Mouse (Mus musculus) heart, adult 2 months (tissue): ENCODE measurements around the gene G2e3. TPM values are rescaled to one million over a fixed set of nuclear protein-coding genes. Genes with fewer than 3 reads are reported as not detected.

Source experiments
- DNase-seq, 2 experiments: peaks; one replicate each; pipeline ENCODE4 v3.0.0; 2021
- H3K27ac ChIP-seq: fragments of 200-600 bp; 2 replicates; pipeline ENCODE4 v1.8.1; 2022
- H3K27me3 ChIP-seq: fragments of 200-500 bp; 2 replicates; pipeline ENCODE4 v1.6.1; 2012; ENCODE audit warnings: mild to moderate bottlenecking, low read length, inconsistent platforms, mixed read lengths; ENCODE audit not compliant: control insufficient read depth, insufficient read depth
- H3K36me3 ChIP-seq: fragments of 200-500 bp; 2 replicates; pipeline ENCODE4 v1.6.1; 2012; ENCODE audit warnings: low read length, inconsistent platforms; ENCODE audit not compliant: control insufficient read depth, insufficient read depth
- H3K4me1 ChIP-seq: fragments of 200-500 bp; 2 replicates; pipeline ENCODE4 v1.6.1; 2011; ENCODE audit warnings: low read length; ENCODE audit not compliant: control insufficient read depth, insufficient read depth
- H3K4me3 ChIP-seq: fragments of 200-600 bp; 2 replicates; pipeline ENCODE4 v1.8.1; 2022
- H3K79me2 ChIP-seq: fragments of 200-500 bp; replicated peaks from 2 replicates; pipeline ENCODE4 v1.6.1; 2012; ENCODE audit warnings: mild to moderate bottlenecking, inconsistent platforms, low read length, moderate library complexity, mixed read lengths; ENCODE audit not compliant: control insufficient read depth, insufficient read depth
- H3K9ac ChIP-seq: fragments of 200-500 bp; 2 replicates; pipeline ENCODE4 v1.6.1; 2012; ENCODE audit warnings: low read depth, mild to moderate bottlenecking, control low read depth, inconsistent platforms, low read length, mixed read lengths
- CTCF ChIP-seq: fragments of 200-600 bp; IDR thresholded peaks from 2 replicates; pipeline ENCODE4 v1.8.1; 2022; ENCODE audit warnings: antibody characterized with exemption, mild to moderate bottlenecking, moderate library complexity
- EP300 ChIP-seq: fragments of 200-500 bp; IDR thresholded peaks from 2 replicates; pipeline ENCODE4 v1.6.1; 2011; ENCODE audit warnings: low read depth, low read length, control low read depth; ENCODE audit not compliant: insufficient read depth
- POLR2A ChIP-seq: fragments of 200-500 bp; IDR thresholded peaks from 2 replicates; pipeline ENCODE4 v1.6.1; 2011; ENCODE audit warnings: mild to moderate bottlenecking, low read depth, low read length, control low read depth; ENCODE audit not compliant: insufficient read depth
- WGBS: fragments of 180-500 bp; shearing (Covaris S2); methylation state at CpG from one replicate; pipeline ENCODE4 v1.1.7; 2018; 5-methylcytosine and 5-hydroxymethylcytosine counted together
- intact Hi-C: fragments of 180-260 bp; cut with DNase I; formaldehyde crosslinking; loops from one replicate; pipeline ENCODE4 v1.15.1; 2025
- long read RNA-seq: library from polyadenylated mRNA; stranded (forward); transcript quantifications from one replicate; pipeline ENCODE4 v2.0.0, GENCODE M21; 2021
- polyA plus RNA-seq: library from polyadenylated mRNA; depleted of rRNA; stranded (reverse); fragments of >200 nt; gene quantifications from 2 replicates; pipeline ENCODE4 v1.2.3, GENCODE M21; 2012; rRNA removed
- total RNA-seq, 2 experiments: library from RNA; stranded (reverse); gene quantifications; 2 replicates each; pipeline ENCODE4 v1.2.3; 2021

The G2e3 gene
- 1 to 10 TPM; 2.1 to 2.5 TPM for total RNA-seq
- polyA plus RNA-seq = 0.72 and 1.9 TPM in 2 replicates
- long read RNA-seq, partial matches to known transcripts = 0 of 1 reads
- long read RNA-seq, other reads (novel, unspliced or antisense) = 1 of 1 reads

DNA sequence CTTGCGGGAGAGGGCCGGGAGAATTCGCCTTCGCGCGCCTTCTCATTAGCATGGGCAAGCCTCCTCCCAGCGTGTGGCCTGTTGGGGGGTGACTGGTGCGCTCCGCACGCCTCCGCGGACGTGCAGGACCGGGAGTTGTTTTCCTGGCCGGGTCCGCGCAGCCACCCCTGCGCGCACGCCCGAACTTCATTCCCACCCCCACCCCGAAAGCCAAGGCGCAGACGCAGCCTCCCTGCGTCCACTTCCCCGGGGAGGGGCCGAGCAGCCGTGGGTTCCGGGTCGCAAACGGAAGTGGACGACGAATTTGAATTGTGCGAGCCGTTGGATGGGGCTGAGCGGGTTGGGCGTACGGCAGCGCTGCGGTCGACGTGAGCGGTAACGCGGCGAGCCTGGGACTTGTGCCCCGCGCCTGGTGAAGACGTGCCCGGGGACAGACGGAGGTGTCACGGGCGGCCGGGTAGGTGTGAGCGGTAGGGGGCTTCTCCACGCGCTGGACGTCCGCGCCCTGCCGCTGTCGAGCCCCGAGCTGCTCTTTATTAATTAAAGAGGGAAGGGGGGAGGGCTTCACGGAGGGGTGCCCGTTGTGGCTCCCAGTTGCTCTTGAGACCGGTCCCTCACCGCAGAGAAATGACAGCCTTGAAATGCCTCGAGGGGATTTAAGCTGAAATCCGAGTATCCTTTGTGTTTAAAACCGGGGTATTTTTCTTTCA lies at the start of gene G2e3:
Gene G2e3 (plus strand): TSS at position 74 of the 710 bp plus-strand sequence.
- H3K4me3 ChIP-seq = peak within 1 kb of the TSS; percentile 61
- WGBS = under 1% methylated on average over 70 of the region's 70 CpGs

DNA sequence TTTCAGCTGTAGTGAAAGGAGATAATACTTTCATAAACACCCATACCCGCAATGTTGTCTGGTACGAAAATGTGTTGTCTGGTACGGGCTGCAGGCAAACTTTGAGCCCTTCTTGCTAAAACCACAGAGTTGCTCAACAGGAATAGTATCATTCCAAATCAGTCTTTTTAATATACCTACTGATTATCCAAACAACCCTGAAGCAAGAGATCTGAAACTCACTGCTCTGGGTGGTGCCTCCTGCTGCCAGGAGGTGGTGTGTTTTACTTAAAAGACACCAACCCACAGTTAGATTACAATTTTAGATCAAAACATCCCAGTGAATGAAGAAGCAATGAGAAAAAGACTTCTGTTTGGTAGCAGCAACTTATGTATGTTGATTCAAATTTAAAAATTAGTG lies 24.3 kb upstream of the G2e3 start:
- TF ChIP-seq CTCF (0 out of 2 replicates have a peak, but pooled peaks have one; percentile 19), EP300 (no peak)
- intact Hi-C loops = no loop called here
- Histone ChIP-seq H3K4me1 (no peaks in the 10 kb centered on the region), H3K27ac (no peak overlapping the region), H3K79me2 (no peaks in the 10 kb centered on the region), H3K27me3 (no peaks in the 10 kb centered on the region), H3K4me3 (no peak overlapping the region), H3K9ac (no peak overlapping the region), H3K36me3 (no peaks in the 10 kb centered on the region)
- WGBS = 90% methylated on average over 3 of the region's 3 CpGs
- no peak for DNase-seq

More for the DNA sequence above, at the start of gene G2e3:
- peak; percentile 90 to 92 for DNase-seq
- H3K27me3 ChIP-seq = no peaks in the 10 kb centered on the region
- intact Hi-C loops = loop anchor here (1.0 kb wide), 1 partner anchor 29 kb away; the partner anchor contains the start of gene Scfd1
- peaks cover 3% of the 10 kb centered on the region for H3K4me1 ChIP-seq
- no peaks in the 10 kb centered on the region for H3K79me2 ChIP-seq
- peak within 1 kb of the TSS; percentile 96 for H3K9ac ChIP-seq
- no peak for TF ChIP-seq CTCF
- peak; percentile 68; the same call in 1 of the 2 replicates for TF ChIP-seq EP300
- TF ChIP-seq POLR2A = peak; percentile 79
- H3K27ac ChIP-seq = peak within 1 kb of the TSS; percentile 82
- H3K36me3 ChIP-seq = peaks cover 2% of the 10 kb centered on the region; the same call in 1 of the 2 replicates

DNA sequence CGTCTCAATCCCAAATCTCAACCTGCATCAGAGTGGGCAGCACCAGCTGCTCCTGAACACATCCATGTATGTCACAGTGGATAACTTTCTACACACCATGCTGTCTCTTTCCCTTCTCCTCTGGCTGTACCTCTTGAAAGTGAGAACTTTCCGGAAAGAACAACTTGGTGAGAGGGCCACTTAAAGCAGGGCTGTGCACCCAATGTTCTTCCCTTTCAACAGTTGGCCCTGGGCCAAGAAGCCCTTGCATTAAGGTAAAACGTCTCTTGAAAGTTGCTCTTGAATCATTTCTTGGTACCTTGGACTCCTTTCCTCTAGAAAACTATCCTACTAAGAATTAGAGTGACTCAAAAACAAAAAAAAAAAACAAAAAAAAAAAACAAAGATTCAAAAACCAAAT lies 21.0 kb upstream of the G2e3 start:
- Histone ChIP-seq H3K4me1 (no peaks in the 10 kb centered on the region), H3K4me3 (no peak overlapping the region), H3K27me3 (no peaks in the 10 kb centered on the region), H3K36me3 (no peaks in the 10 kb centered on the region), H3K79me2 (no peaks in the 10 kb centered on the region), H3K9ac (no peak overlapping the region), H3K27ac (no peak overlapping the region)
- WGBS = 68% methylated on average over 3 of the region's 3 CpGs
- no peak for TF ChIP-seq CTCF
- no peak for TF ChIP-seq POLR2A
- TF ChIP-seq EP300 = no peak
- no peak for DNase-seq
- intact Hi-C loops = no loop called here

DNA sequence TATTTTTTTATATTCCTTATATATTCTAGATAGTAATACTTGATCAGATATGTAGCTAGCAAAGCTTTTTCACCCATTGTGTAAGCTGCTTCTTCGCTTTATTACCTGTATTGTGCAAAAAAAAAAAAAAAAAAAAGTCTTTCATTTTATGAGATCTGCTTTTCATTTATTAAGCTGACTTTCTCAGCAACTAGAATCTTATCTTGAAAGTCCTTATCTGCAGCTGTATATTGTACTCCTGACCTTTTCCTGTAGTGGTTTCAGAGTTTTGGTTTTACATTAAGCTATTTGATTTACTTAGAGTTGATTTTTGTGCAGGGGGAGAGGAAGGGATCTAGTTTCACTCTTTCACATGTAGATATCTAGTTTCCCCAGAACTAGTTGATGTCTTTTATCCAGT lies 10.8 kb upstream of the G2e3 start:
- TF ChIP-seq CTCF (no peak), EP300 (no peak), POLR2A (no peak)
- H3K9ac ChIP-seq = no peak overlapping the region
- no peak for DNase-seq
- intact Hi-C loops = no loop called here
- no peaks in the 10 kb centered on the region for H3K79me2 ChIP-seq
- no peak overlapping the region for H3K4me3 ChIP-seq
- no peaks in the 10 kb centered on the region for H3K27me3 ChIP-seq
- H3K4me1 ChIP-seq = no peaks in the 10 kb centered on the region
- no peaks in the 10 kb centered on the region for H3K36me3 ChIP-seq
- no peak overlapping the region for H3K27ac ChIP-seq
- WGBS = 86% methylated on average over 1 of the region's 1 CpGs

DNA sequence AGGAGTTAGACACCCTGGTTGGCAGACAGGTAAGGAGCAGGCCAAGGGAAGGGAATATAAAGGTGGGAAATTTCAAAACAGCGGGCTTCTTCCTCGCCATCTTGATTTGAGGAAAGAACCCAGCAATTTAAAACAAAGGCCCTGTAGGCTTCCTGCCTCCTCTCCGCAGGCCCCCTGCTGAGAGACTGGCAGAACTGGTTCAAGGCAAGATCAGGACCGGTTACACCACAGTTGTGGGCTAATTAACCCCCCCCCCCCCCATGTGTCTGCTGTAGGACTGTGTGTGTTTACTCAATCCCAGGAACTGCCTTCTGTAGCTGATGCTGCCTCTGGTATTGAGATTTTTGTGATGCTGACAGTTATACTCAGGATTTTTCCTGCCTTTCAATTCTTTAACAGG lies 1.7 kb upstream of the G2e3 start:
- TF ChIP-seq EP300 (no peak), POLR2A (no peak), CTCF (no peak)
- DNase-seq = no peak
- intact Hi-C loops = no loop called here
- 93% methylated on average over 4 of the region's 4 CpGs for WGBS
- no peaks in the 10 kb centered on the region for H3K79me2 ChIP-seq
- peaks cover 2% of the 10 kb centered on the region; the same call in 1 of the 2 replicates for H3K36me3 ChIP-seq
- no peak overlapping the region for H3K9ac ChIP-seq
- H3K4me1 ChIP-seq = peaks cover 3% of the 10 kb centered on the region
- H3K27me3 ChIP-seq = no peaks in the 10 kb centered on the region
- H3K4me3 ChIP-seq = no peak overlapping the region
- H3K27ac ChIP-seq = no peak overlapping the region

DNA sequence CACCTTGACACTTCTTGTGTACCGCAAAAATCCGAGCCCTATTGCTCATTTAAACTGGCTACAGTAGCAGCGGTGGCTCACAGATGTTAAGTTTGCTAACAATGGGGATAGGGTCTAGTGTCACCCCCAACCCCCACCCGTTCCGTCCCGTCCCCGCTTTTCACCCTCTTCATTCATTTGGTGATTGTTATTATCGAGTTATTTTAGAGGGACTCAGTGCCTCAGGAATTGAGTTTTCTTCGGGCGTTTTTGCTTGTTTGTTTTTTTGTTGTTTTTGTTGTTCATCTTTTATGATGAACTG lies 787 bp downstream of the G2e3 start:
- H3K4me1 ChIP-seq = peaks cover 3% of the 10 kb centered on the region
- under 1% methylated on average over 10 of the region's 10 CpGs for WGBS
- H3K36me3 ChIP-seq = peaks cover 4% of the 10 kb centered on the region
- no peak for TF ChIP-seq CTCF
- no peak for TF ChIP-seq EP300
- no peak for TF ChIP-seq POLR2A
- intact Hi-C loops = loop anchor here (1.0 kb wide), 1 partner anchor 29 kb away; the partner anchor contains the start of gene Scfd1
- no peaks in the 10 kb centered on the region for H3K27me3 ChIP-seq
- peak overlapping the region; percentile 82 for H3K27ac ChIP-seq
- no peak for DNase-seq
- H3K9ac ChIP-seq = peak overlapping the region; percentile 96
- peak overlapping the region; percentile 61 for H3K4me3 ChIP-seq
- H3K79me2 ChIP-seq = no peaks in the 10 kb centered on the region
